Mouse (Mus musculus): ENCODE results near the gene Zfyve28.

Gene Zfyve28

GRCm38 (mm10) chr5:34286516-34286915 is 1.7 kb downstream of the Zfyve28 start:
- DNase-seq (ENCODE audit: low spot score), result peak; percentile 35

- no peak for DNase-seq (ENCODE audit: low spot score)
Measured at GRCm38 (mm10) chr5:34285285-34285684, 3.0 kb downstream of the Zfyve28 start.

- no peak for DNase-seq (ENCODE audit: low spot score)
Measured at GRCm38 (mm10) chr5:34284156-34284750, 4.0 kb downstream of the Zfyve28 start.

- DNase-seq (ENCODE audit: low spot score), result no peak
Measured at GRCm38 (mm10) chr5:34283355-34283754, 4.9 kb downstream of the Zfyve28 start.

GRCm38 (mm10) chr5:34280976-34281375 is 7.3 kb downstream of the Zfyve28 start:
- DNase-seq (ENCODE audit: low spot score), result no peak

- no peak for DNase-seq (ENCODE audit: low spot score)
Measured at GRCm38 (mm10) chr5:34279214-34279613, 9.0 kb downstream of the Zfyve28 start.

- no peak for DNase-seq (ENCODE audit: low spot score)
Measured at GRCm38 (mm10) chr5:34278058-34278457, 10.2 kb downstream of the Zfyve28 start.

- no peak for DNase-seq (ENCODE audit: low spot score)
Measured at GRCm38 (mm10) chr5:34276746-34277145, 11.5 kb downstream of the Zfyve28 start.

GRCm38 (mm10) chr5:34276191-34276590 is 12.1 kb downstream of the Zfyve28 start:
- DNase-seq (ENCODE audit: low spot score), result no peak

GRCm38 (mm10) chr5:34274676-34275293 is 13.5 kb downstream of the Zfyve28 start:
- DNase-seq (ENCODE audit: low spot score), result no peak

- no peak for DNase-seq (ENCODE audit: low spot score)
Measured at GRCm38 (mm10) chr5:34274268-34274667, 14.0 kb downstream of the Zfyve28 start.

- no peak for DNase-seq (ENCODE audit: low spot score)
Measured at GRCm38 (mm10) chr5:34273251-34273681, 15.0 kb downstream of the Zfyve28 start.

GRCm38 (mm10) chr5:34271743-34272142 is 16.5 kb downstream of the Zfyve28 start:
- DNase-seq (ENCODE audit: low spot score), result peak; percentile 69

- no peak for DNase-seq (ENCODE audit: low spot score)
Measured at GRCm38 (mm10) chr5:34269921-34270465, 18.3 kb downstream of the Zfyve28 start.

- no peak for DNase-seq (ENCODE audit: low spot score)
Measured at GRCm38 (mm10) chr5:34269197-34269920, 18.9 kb downstream of the Zfyve28 start.

GRCm38 (mm10) chr5:34266065-34266464 is 22.2 kb downstream of the Zfyve28 start:
- no peak for DNase-seq (ENCODE audit: low spot score)

GRCm38 (mm10) chr5:34259172-34259816 is 29.0 kb downstream of the Zfyve28 start:
- no peak for DNase-seq (ENCODE audit: low spot score)

- peak; percentile 44 for DNase-seq (ENCODE audit: low spot score)
Measured at GRCm38 (mm10) chr5:34255189-34255588, 33.1 kb downstream of the Zfyve28 start.

- no peak for DNase-seq (ENCODE audit: low spot score)
Measured at GRCm38 (mm10) chr5:34254309-34254708, 33.9 kb downstream of the Zfyve28 start.

GRCm38 (mm10) chr5:34252967-34253519 is 35.2 kb downstream of the Zfyve28 start:
- no peak for DNase-seq (ENCODE audit: low spot score)

- no peak for DNase-seq (ENCODE audit: low spot score)
Measured at GRCm38 (mm10) chr5:34252307-34252966, 35.8 kb downstream of the Zfyve28 start.

- peak; percentile 29 for DNase-seq (ENCODE audit: low spot score)
Measured at GRCm38 (mm10) chr5:34251794-34252193, 36.5 kb downstream of the Zfyve28 start.
